Mouse (Mus musculus): ENCODE data around the gene Ctsw. TPM values are rescaled to one million over a fixed set of nuclear protein-coding genes. Genes with fewer than 3 reads are reported as not detected.

Ctsw gene
- total and polyA plus RNA-seq, 3 experiments: not detected

- peaks cover 59% of the 10 kb centered on the region for H3K27me3 ChIP-seq (ENCODE audit: insufficient read depth, low read length)
- H3K4me3 ChIP-seq (ENCODE audit: low read depth, low read length): no peak overlapping the region
- DNase-seq (ENCODE audit: low spot score) (no peak), ATAC-seq (ENCODE audit: extremely low read depth, insufficient number of reproducible peaks, low FRiP score, poor library complexity, severe bottlenecking) (no peak)
- peaks cover 16% of the 10 kb centered on the region for H3K4me1 ChIP-seq (ENCODE audit: insufficient read depth, low read depth, low read length)
- no peaks in the 10 kb centered on the region for H3K9me3 ChIP-seq (replicated peaks)
- TF ChIP-seq CTCF (IDR thresholded peaks at IDR 0.05; ENCODE audit: low read depth, low read length) (no peak), GATA2 (IDR thresholded peaks at IDR 0.05; ENCODE audit: borderline replicate concordance, low read depth, low read length) (no peak), TAL1 (conservative IDR thresholded peaks at IDR 0.05; ENCODE audit: low read depth, low read length) (no peak), POLR2AphosphoS5 (IDR thresholded peaks at IDR 0.05; ENCODE audit: insufficient replicate concordance, low read depth, low read length) (no peak), GATA1 (IDR thresholded peaks at IDR 0.05; ENCODE audit: borderline replicate concordance, low read length) (no peak)
- no peaks in the 10 kb centered on the region for H3K36me3 ChIP-seq (replicated peaks)
Observed at GRCm38 (mm10) chr19:5475069-5475714, 6.9 kb upstream of the Ctsw start.

- no peak for DNase-seq (ENCODE audit: low spot score)
- H3K36me3 ChIP-seq (replicated peaks): no peaks in the 10 kb centered on the region
- H3K9me3 ChIP-seq (replicated peaks): no peaks in the 10 kb centered on the region
- no peak for ATAC-seq (ENCODE audit: extremely low read depth, insufficient number of reproducible peaks, low FRiP score, poor library complexity, severe bottlenecking)
- peaks cover 60% of the 10 kb centered on the region for H3K27me3 ChIP-seq (ENCODE audit: insufficient read depth, low read length)
- no peak for TF ChIP-seq TAL1 (conservative IDR thresholded peaks at IDR 0.05; ENCODE audit: low read depth, low read length)
- no peak for TF ChIP-seq GATA1 (IDR thresholded peaks at IDR 0.05; ENCODE audit: borderline replicate concordance, low read length)
- no peak for TF ChIP-seq POLR2AphosphoS5 (IDR thresholded peaks at IDR 0.05; ENCODE audit: insufficient replicate concordance, low read depth, low read length)
- no peak for TF ChIP-seq GATA2 (IDR thresholded peaks at IDR 0.05; ENCODE audit: borderline replicate concordance, low read depth, low read length)
- no peak for TF ChIP-seq CTCF (IDR thresholded peaks at IDR 0.05; ENCODE audit: low read depth, low read length)
- H3K4me3 ChIP-seq (ENCODE audit: low read depth, low read length): peak overlapping the region; percentile 51; the same call in 1 of the 2 replicates
- H3K4me1 ChIP-seq (ENCODE audit: insufficient read depth, low read depth, low read length): peaks cover 15% of the 10 kb centered on the region
Observed at GRCm38 (mm10) chr19:5474281-5475068, 6.2 kb upstream of the Ctsw start.

- peak; percentile 22; the same call in 1 of the 2 replicates for ATAC-seq (ENCODE audit: extremely low read depth, insufficient number of reproducible peaks, low FRiP score, poor library complexity, severe bottlenecking)
- Histone ChIP-seq H3K27me3 (ENCODE audit: insufficient read depth, low read length) (peaks cover 55% of the 10 kb centered on the region), H3K4me3 (ENCODE audit: low read depth, low read length) (peak within 1 kb of the TSS; percentile 57; the same call in 1 of the 2 replicates), H3K4me1 (ENCODE audit: insufficient read depth, low read depth, low read length) (peaks cover 15% of the 10 kb centered on the region), H3K36me3 (replicated peaks) (no peaks in the 10 kb centered on the region), H3K9me3 (replicated peaks) (no peaks in the 10 kb centered on the region)
- TF ChIP-seq TAL1 (conservative IDR thresholded peaks at IDR 0.05; ENCODE audit: low read depth, low read length) (no peak), GATA2 (IDR thresholded peaks at IDR 0.05; ENCODE audit: borderline replicate concordance, low read depth, low read length) (no peak), GATA1 (IDR thresholded peaks at IDR 0.05; ENCODE audit: borderline replicate concordance, low read length) (no peak), CTCF (IDR thresholded peaks at IDR 0.05; ENCODE audit: low read depth, low read length) (no peak), POLR2AphosphoS5 (IDR thresholded peaks at IDR 0.05; ENCODE audit: insufficient replicate concordance, low read depth, low read length) (no peak)
- peak; percentile 57 for DNase-seq (ENCODE audit: low spot score)
Observed at GRCm38 (mm10) chr19:5473720-5474119, 5.4 kb upstream of the Ctsw start, which contains the start of gene Efemp2. Efemp2 (plus strand) TSS chr19:5473954.

GRCm38 (mm10) chr19:5472857-5473256 lies 4.5 kb upstream of the Ctsw start:
- no peak for ATAC-seq (ENCODE audit: extremely low read depth, insufficient number of reproducible peaks, low FRiP score, poor library complexity, severe bottlenecking)

GRCm38 (mm10) chr19:5471846-5472245 lies 3.5 kb upstream of the Ctsw start:
- no peak for ATAC-seq (ENCODE audit: extremely low read depth, insufficient number of reproducible peaks, low FRiP score, poor library complexity, severe bottlenecking)
- no peak for DNase-seq (ENCODE audit: low spot score)
- H3K4me1 ChIP-seq (ENCODE audit: insufficient read depth, low read depth, low read length): peaks cover 26% of the 10 kb centered on the region
- no peaks in the 10 kb centered on the region for H3K9me3 ChIP-seq (replicated peaks)
- H3K36me3 ChIP-seq (replicated peaks): peaks cover 15% of the 10 kb centered on the region
- TF ChIP-seq POLR2AphosphoS5 (IDR thresholded peaks at IDR 0.05; ENCODE audit: insufficient replicate concordance, low read depth, low read length) (no peak), TAL1 (conservative IDR thresholded peaks at IDR 0.05; ENCODE audit: low read depth, low read length) (no peak), CTCF (IDR thresholded peaks at IDR 0.05; ENCODE audit: low read depth, low read length) (no peak), GATA1 (IDR thresholded peaks at IDR 0.05; ENCODE audit: borderline replicate concordance, low read length) (no peak), GATA2 (IDR thresholded peaks at IDR 0.05; ENCODE audit: borderline replicate concordance, low read depth, low read length) (no peak)
- no peak overlapping the region for H3K4me3 ChIP-seq (ENCODE audit: low read depth, low read length)
- peaks cover 43% of the 10 kb centered on the region for H3K27me3 ChIP-seq (ENCODE audit: insufficient read depth, low read length)

More at GRCm38 (mm10) chr19:5472857-5473256, 4.5 kb upstream of the Ctsw start:
- Histone ChIP-seq H3K9me3 (replicated peaks) (no peaks in the 10 kb centered on the region), H3K27me3 (ENCODE audit: insufficient read depth, low read length) (peaks cover 50% of the 10 kb centered on the region), H3K4me1 (ENCODE audit: insufficient read depth, low read depth, low read length) (peaks cover 22% of the 10 kb centered on the region), H3K4me3 (ENCODE audit: low read depth, low read length) (no peak overlapping the region), H3K36me3 (replicated peaks) (peaks cover 5% of the 10 kb centered on the region)
- TF ChIP-seq CTCF (IDR thresholded peaks at IDR 0.05; ENCODE audit: low read depth, low read length): no peak
- TF ChIP-seq GATA1 (IDR thresholded peaks at IDR 0.05; ENCODE audit: borderline replicate concordance, low read length): no peak
- no peak for TF ChIP-seq POLR2AphosphoS5 (IDR thresholded peaks at IDR 0.05; ENCODE audit: insufficient replicate concordance, low read depth, low read length)
- no peak for TF ChIP-seq GATA2 (IDR thresholded peaks at IDR 0.05; ENCODE audit: borderline replicate concordance, low read depth, low read length)
- TF ChIP-seq TAL1 (conservative IDR thresholded peaks at IDR 0.05; ENCODE audit: low read depth, low read length): no peak
- no peak for DNase-seq (ENCODE audit: low spot score)
